8 mouse cellular contexts compared by ENCODE assay signal in the genomic region with DNA sequence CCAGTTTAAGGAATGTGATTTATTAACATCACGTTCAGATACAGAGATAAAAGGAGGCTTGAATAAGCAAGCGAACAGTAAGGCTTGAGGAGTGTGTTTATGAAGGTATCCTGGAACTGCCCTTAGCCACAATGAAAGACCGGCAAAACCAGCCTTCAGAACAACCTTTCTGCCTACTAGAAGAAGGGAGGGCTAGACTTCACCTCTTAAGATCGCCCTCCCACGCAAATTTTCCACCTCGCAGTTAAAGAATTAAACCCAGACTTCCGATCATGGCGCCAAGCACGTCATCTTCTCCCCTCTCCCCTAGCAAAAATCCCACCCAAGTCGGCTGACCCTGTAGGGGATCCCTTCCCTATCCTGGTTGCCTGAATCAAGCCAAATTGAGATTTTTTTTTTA. TPM values are rescaled to one million over a fixed set of nuclear protein-coding genes. Genes with fewer than 3 reads are reported as not detected.
DNase-seq lines count a peak whose midpoint lies in the region; ATAC-seq and TF ChIP-seq lines count a peak whose summit lies in the region.

No protein-coding gene starts in this region.

- no peak for ATAC-seq in forebrain, embryonic 14.5 days
- peak; percentile 56 for ATAC-seq in inflammation-experienced regulatory T-cells, adult 6 months
- no peak for ATAC-seq in liver, embryonic 11.5 days (replicated peaks; ENCODE audit: low FRiP score)

- no peaks in the 10 kb centered on the region for H3K36me3 ChIP-seq in forebrain, embryonic 14.5 days (ENCODE audit: control insufficient read depth, insufficient read depth, low read length)
- H3K36me3 ChIP-seq in liver, embryonic 11.5 days (ENCODE audit: control insufficient read depth, insufficient read depth, low read length): no peaks in the 10 kb centered on the region

- peak overlapping the region; percentile 88 for H3K4me2 ChIP-seq in forebrain, embryonic 14.5 days (ENCODE audit: low read length)
- peak overlapping the region; percentile 96 for H3K4me2 ChIP-seq in liver, embryonic 11.5 days

- peak overlapping the region; percentile 94 for H3K4me3 ChIP-seq in layer of hippocampus, adult 2 months
- H3K4me3 ChIP-seq in forebrain, embryonic 14.5 days (ENCODE audit: low read depth, low read length): peak overlapping the region; percentile 88
- peak overlapping the region; percentile 75 for H3K4me3 ChIP-seq in liver, embryonic 11.5 days (ENCODE audit: low read depth, low read length)

- 2% methylated on average over 10 of the region's 10 CpGs for WGBS in forebrain, embryonic 14.5 days
- WGBS in liver, embryonic 11.5 days: 13% methylated on average over 10 of the region's 10 CpGs

- peak overlapping the region; percentile 90 for H3K9ac ChIP-seq in forebrain, embryonic 14.5 days (ENCODE audit: low read length)
- peak overlapping the region; percentile 84 for H3K9ac ChIP-seq in liver, embryonic 11.5 days (ENCODE audit: low read depth, low read length)

- DNase-seq in layer of hippocampus, adult 2 months (ENCODE audit: low spot score in 2 of 2): peak in 1 of 2 experiments; percentile 13
- no peak for DNase-seq in layer of hippocampus, postnatal 10 days (ENCODE audit: low spot score in 2 of 2)
- DNase-seq in adipocyte (ENCODE audit: low spot score): peak; percentile 46
- DNase-seq in forebrain, embryonic 14.5 days (ENCODE audit: low spot score): no peak
- DNase-seq in liver, embryonic 11.5 days (ENCODE audit: low spot score): no peak
- DNase-seq in natural killer cell, adult 2 months (ENCODE audit: low spot score in 2 of 2): peak; percentile 19 to 31
- peak; percentile 42 for DNase-seq in thymus, postnatal 4 days

- H3K9me3 ChIP-seq in forebrain, embryonic 14.5 days (replicated peaks; ENCODE audit: control insufficient read depth, low read length): no peaks in the 10 kb centered on the region
- no peaks in the 10 kb centered on the region for H3K9me3 ChIP-seq in liver, embryonic 11.5 days (ENCODE audit: control insufficient read depth, low read length)

- H3K27me3 ChIP-seq in forebrain, embryonic 14.5 days (replicated peaks; ENCODE audit: control insufficient read depth, insufficient read depth, low read length): no peaks in the 10 kb centered on the region
- no peaks in the 10 kb centered on the region for H3K27me3 ChIP-seq in liver, embryonic 11.5 days (replicated peaks; ENCODE audit: control insufficient read depth, insufficient read depth, low read length)

- peak overlapping the region; percentile 97 for H3K27ac ChIP-seq in layer of hippocampus, adult 2 months
- peak overlapping the region; percentile 97 for H3K27ac ChIP-seq in forebrain, embryonic 14.5 days (ENCODE audit: low read depth, low read length)
- peak overlapping the region; percentile 91; the same call in 1 of the 2 replicates for H3K27ac ChIP-seq in liver, embryonic 11.5 days (ENCODE audit: low read depth, low read length)

- TF ChIP-seq CTCF in layer of hippocampus, adult 2 months (conservative IDR thresholded peaks at IDR 0.05): no peak

- peaks cover 9% of the 10 kb centered on the region for H3K4me1 ChIP-seq in forebrain, embryonic 14.5 days (ENCODE audit: control insufficient read depth, insufficient read depth, low read length)
- peaks cover 10% of the 10 kb centered on the region for H3K4me1 ChIP-seq in liver, embryonic 11.5 days (replicated peaks; ENCODE audit: control insufficient read depth, insufficient read depth, low read length)

RNA-seq across cellular contexts. Expression of a gene that starts 1.0 kb away (rescaled TPM):
- 10 to 100 TPM; 90.3 to 91.2 TPM for total RNA-seq in layer of hippocampus, adult 2 months (2021)
- 100 to 1,000 TPM in 1 of 2 experiments, 10 to 100 TPM in 1; 99.0 to 103 TPM for total RNA-seq in layer of hippocampus, postnatal 10 days (2021)
- 14.0 and 16.3 TPM in 2 replicates for polyA plus RNA-seq in forebrain, embryonic 14.5 days (2014; fragmentation: Nextera tagmentation; extraction: Ambion mirVana)
- 1 to 10 TPM; 2.6 to 3.5 (median 3.3) TPM for polyA plus RNA-seq in inflammation-experienced regulatory T-cells, adult 6 months (2017; shearing (Covaris generic))
- polyA plus RNA-seq in liver, embryonic 11.5 days (2014; fragmentation: Nextera tagmentation; extraction: Ambion mirVana): 4.1 and 5.2 TPM in 2 replicates

Comparison
In these comparisons a context has a peak if more than half of its experiments do, and no peak if none do; other contexts are left out.
1. DNase-seq: peak in adipocyte (single experiment), natural killer cell, adult 2 months (2 of 2) and thymus, postnatal 4 days (single experiment); none in layer of hippocampus, postnatal 10 days (0 of 2), forebrain, embryonic 14.5 days (single experiment) and liver, embryonic 11.5 days (single experiment).
2. Peak in every context shown above with its lines, with median percentiles within 50 percentile points of each other: H3K27ac ChIP-seq and H3K4me3 ChIP-seq.